Mouse (Mus musculus) natural killer cell, adult 2 months (primary cell): ENCODE measurements at regions not wholly inside any gene's neighbourhood (a gene's known extent, or its start where the extent isn't known, plus 50 kb on each side); places are given as distances from the start of the nearest gene placed in this dataset.
A peak's percentile ranks its signal among the peaks of the same experiment; 100 is the strongest.

Source experiments
- DNase-seq, 2 experiments: peaks; one replicate each; pipeline ENCODE4 v3.0.0; 2022; ENCODE audit warnings: low spot score in 2 of 2

DNA sequence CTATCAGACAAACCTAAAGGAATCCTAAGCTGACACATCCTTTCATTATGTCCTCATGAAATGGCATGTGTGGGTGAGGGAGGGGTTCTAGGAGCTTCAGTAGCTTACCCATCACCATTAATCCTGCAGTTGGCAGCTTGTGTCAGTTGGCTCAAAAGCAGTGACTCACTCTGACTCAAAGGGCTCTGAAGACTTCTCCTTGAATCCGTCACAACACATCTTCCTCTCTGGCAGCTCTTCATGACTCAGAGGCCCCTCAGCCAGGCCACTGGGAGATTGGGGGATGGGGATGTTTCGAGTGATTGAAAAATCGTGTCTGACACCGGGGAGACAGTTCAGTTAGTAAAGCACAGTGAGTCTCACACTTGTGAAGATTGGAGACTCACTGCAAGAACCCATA is 90.2 kb upstream of the Irf2bp2 start:
- DNase-seq: no peak

- DNase-seq: no peak
Measured at GRCm38 (mm10) chr8:126683555-126683947, 89.8 kb upstream of the Irf2bp2 start.

DNA sequence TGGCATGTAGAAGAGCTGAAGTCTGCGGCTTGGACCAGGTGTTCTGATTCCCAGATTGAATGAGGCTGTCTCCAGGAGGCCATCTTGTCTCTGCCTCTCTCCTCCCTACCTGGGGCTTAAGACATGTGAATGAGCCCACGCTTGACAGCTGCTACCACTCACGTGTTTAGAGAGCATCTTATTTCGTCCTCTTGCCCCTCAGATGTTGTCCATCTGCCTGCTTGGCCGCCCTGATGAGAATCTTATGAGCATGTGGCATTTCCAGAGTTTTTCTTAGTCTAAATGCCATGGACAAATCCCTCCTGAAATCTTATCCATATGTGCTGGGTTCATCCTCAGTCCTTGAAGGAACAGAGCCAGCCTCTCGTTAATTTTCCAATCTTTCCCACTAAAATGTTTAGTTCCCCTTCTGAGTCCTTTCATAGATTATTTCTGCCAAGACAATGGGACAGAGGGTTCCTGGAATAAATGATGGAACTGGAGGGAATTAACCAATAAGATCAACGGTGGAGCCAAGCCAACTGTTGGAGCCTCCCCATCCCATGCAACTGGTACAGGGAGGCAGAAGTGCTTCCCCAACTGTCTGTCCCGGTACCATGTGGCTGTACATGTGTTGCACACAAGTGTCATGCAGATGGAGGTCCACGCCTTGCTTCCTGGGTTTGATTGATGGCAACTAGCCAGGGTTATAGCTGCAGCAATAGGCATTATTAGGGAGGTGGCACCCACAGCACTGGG is 89.2 kb upstream of the Irf2bp2 start:
- no peak for DNase-seq

DNA sequence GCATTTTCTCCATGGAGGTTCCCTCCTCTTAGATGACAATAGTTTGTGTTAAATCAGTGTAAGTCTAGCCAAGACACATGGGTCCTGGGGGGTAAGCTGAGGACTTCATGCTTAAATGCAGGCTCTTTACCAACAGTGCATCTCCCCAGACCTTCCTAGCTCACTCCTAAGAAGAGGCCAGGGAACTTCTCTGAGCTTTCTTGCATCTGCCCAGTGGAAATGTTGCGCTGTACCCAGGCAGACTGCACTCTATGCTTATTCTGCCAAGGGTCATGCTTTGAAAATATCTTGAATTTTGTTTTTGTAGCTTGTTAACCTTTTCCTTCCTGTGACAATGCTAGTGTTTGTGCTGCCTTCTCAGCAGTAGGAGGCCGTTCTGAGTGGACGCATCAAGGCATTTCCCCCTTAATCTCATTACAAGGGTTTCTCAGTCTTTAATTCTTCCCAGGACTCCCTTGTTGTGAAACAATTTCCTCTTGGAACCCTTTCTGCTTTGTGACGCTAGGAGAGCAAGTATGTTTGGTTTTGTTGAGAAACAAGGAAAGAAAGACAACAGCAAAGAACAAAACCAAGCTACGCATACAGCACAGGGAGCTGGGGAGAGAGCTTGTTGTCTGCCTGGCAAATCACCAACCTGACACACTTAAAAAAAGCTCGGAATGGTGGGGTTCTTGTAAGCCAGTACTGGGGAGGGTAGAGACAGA is 88.3 kb upstream of the Irf2bp2 start:
- DNase-seq: no peak

DNA sequence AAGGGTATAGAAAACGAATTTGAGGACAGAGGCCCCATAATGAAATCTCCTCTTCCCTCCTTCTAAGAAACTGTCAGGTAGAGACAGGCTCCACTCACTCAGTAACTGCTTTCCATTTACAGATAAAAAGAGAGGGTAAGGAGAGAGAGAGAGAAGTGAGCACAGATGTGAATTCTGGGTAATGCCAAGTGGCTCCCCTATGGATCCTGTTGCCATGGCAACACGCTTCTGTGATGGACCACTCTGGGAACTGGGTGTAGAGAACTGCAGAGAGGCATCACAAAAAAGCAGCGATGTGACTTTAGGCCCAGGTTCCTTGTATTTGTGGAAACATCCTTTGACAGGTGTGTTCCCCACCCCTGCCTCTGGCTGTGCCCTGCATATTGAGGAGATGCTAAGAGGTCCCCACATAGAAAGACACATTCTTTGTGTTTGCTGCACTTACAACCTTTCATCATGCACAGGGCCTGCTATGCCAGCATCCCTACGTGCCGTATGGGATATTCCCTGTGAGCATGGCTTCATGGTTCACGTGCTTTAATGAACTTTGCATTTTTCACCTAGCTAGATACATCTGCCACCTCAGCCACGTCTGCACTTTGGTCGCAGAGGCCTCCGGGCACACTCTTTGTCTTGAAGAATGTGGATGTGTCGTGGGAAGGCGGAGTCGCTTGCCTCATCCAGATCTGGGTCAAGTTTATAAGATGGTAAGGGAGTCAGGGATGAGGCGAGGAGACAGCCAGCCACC is 84.4 kb upstream of the Irf2bp2 start:
- no peak for DNase-seq

- DNase-seq: no peak
Measured at GRCm38 (mm10) chr8:126675153-126675552, 81.4 kb upstream of the Irf2bp2 start.

DNA sequence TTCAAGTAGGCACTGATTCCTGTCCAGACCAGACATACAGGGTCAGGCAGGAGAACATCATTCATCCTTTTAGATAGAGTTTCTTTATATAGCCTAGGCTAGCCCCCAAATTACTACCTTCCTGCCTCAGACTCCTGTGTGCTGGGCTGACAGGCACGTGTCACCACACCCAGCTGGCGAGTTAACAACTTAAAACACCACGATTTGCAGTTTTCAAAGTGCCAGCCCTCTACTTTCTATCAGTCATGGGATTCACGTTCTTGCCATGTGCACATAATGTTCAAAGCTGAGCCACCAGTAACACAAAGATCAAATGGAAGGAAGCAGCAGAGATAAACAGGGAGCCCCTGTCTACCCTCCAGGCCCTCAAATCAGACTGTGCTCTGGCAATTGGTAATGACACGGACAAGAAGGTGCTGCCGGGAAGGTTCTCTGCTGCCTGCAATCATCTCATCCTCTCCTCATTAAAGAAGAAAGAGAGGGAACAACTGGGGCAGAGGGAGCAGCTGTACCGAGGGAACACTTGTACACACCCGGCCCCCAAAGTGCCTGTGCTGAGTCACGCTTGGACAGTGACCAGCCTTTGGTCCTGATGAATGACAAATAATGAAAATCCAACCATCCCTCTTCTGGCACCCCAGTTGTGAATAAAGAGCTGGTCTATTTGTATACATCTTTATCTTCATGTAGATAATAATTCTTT is 79.4 kb upstream of the Irf2bp2 start:
- DNase-seq: no peak

- no peak for DNase-seq
Measured at GRCm38 (mm10) chr8:126671594-126671993, 77.8 kb upstream of the Irf2bp2 start.

DNA sequence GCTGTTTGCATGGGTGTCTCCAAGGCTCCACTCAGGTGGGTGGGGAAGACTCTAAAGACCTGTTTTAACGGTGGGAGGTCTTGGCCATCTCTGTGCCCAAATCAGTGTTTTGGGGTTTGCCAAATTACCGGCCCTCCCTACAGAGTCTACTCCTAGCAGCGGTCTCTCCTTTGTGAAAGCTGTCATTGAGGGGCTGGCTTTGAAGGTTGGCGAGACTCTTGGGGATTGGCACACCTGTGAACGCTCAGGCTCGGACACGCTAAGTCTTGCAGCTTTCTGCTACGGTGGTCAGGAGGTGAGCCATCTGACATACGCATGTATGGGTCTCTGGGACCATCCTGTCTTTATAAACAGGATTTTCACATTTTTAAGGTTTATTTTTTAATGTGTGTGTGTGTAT is 76.1 kb upstream of the Irf2bp2 start:
- DNase-seq: no peak

- DNase-seq: no peak
Measured at GRCm38 (mm10) chr8:126669154-126669553, 75.4 kb upstream of the Irf2bp2 start.

DNA sequence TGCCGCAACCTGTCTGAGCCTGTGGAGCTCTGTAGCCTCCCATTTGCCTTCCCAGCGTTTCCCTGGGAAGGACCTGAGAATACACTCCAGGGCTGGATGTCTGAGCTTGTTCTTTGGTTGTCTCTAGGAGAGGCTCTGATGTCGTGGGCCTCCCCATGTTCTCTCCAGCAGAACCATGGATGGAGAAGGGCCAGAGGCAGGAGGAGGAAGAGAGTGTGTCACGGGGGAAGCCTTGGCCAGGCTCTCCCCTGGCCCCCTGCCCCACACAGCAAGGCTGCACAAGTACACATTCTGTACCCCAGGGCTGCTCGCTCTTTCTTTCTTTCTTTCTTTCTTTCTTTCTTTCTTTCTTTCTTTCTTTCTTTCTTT is 74.9 kb upstream of the Irf2bp2 start:
- DNase-seq: no peak

GRCm38 (mm10) chr8:126667721-126668656 is 74.2 kb upstream of the Irf2bp2 start:
- DNase-seq: no peak

DNA sequence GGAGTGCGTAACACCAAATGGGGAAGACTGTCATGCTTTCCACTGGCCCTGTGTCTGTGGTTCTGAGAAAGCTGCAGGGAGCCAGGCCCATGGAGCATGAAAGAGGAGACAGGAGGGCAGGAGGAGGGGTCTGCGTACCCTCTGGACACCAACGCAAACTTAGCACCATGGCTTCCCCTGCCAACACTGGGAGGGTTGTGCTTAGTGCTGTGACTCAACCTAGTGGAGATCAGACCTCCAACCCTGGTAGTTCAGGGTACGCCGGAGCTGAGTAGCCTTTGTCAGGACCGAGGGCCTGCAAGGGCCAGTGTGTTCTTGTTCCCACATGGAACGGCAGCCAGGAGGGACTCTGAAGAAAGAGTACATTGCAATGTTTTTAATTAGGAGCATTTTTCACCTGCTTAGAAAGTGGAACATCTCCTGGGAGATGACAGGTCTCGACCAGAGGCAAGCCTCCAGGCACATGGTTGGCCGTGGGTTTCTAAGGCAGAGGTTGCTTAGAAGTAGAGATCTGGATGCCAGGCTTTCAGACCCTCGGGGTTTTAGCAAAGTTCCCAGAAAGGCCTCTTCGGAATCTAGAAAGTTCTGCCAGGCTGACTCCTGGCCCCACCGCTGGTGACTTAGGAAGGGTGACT is 73.4 kb upstream of the Irf2bp2 start:
- DNase-seq: no peak

GRCm38 (mm10) chr8:126666327-126667085 is 72.7 kb upstream of the Irf2bp2 start:
- DNase-seq: peak; percentile 77 to 86

- DNase-seq: no peak
Measured at GRCm38 (mm10) chr8:126665581-126666241, 71.9 kb upstream of the Irf2bp2 start.

DNA sequence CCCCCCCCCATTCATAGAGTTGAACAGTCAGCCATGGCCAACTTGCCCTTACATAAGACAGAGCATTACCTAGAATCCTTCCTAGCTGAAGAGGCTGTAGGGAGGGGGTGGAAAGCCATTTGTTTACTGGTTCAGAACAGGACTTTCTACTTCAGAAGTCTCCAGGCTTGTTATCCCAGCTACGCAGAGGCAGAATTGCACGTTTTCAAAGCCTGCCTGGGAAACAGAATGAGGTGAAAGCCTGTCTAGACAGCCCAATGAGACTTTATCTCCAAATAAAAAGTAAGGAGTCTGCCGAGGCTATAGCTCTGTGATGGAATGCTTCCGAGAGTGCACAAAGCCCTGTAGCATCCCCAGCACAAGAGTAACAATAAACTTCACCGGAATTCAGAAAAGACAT is 71.1 kb upstream of the Irf2bp2 start:
- no peak for DNase-seq

DNA sequence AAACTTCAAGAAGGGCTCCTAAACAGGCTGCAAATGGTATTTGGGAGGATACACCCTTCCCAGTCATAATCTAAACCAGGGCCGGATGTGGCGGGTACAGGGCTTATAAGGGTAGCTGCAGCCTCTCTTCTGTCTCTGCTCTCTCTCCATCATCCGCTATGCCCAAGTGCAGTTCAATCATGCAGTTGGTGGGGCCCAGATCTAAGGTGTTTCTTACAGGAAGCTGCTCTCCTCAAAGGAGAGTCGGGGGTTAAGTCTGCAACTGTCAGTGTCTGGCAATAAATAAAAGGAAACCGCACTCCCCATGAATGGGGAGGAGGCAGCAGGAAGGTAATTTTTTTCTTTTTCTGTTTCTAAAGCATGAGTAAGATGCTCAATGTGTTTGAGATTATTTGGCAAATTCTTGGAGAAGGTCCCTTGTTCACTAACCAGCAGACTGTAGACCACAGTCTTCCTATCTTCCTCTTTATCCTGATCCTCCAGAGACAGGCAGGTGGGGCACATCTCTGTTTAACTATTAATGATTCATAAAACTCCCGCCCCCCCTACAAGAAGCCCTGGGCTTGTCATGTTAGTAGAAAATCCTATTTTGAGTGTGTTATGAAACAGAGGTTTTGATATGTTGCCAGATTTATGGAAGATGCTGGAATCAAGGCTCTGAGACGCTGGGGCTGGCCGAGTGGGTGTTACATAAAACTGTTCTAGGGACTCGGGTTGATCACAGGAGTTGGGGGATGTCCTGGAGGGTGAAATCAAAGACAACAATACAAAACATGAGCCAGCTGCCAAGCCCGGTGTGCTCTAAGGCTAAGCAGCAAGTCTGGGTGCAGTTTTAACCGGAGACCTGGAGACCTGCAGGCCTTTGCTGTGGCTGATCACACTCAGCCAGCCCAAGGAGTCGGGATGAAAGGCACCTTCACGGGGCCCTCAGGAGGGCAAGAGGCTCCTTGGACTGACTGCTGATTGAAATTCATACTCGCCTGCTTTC is 69.3 kb upstream of the Irf2bp2 start:
- DNase-seq: peak; percentile 41 to 65

DNA sequence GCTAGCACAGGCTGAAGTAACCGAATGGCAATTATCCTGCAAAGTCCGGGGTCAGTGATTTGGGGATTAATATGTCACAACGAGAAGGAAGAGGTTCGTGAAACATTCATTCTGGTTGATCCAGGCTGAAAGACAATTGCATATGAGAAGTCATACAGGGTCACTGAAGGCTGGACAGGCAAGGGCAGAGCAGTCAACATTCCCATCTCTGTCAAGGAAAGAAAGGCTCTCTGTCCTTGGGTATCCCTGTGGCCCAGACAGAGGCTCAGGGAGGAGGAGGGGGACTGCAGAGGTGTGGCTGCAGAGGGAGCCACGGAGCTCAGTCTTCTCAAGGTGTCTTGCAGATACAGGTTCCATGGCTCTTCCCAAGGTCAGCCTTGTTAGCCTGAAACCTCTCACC is 68.4 kb upstream of the Irf2bp2 start:
- no peak for DNase-seq
